ENCODE assay signal across 8 mouse cellular contexts in genomic region chr6:51471179-51471505, GRCm38 (mm10). TPM values are rescaled to one million over a fixed set of nuclear protein-coding genes. Genes with fewer than 3 reads are reported as not detected.
A peak's percentile ranks its signal among the peaks of the same experiment; 100 is the strongest.
DNase-seq lines count a peak whose midpoint lies in the region; ATAC-seq and TF ChIP-seq lines count a peak whose summit lies in the region.

No protein-coding gene starts in this region.

- peaks cover 74% of the 10 kb centered on the region for H3K79me2 ChIP-seq in MEL (ENCODE audit: control insufficient read depth, insufficient read depth, low read length, poor library complexity)

- no peak for TF ChIP-seq CTCF in MEL (IDR thresholded peaks at IDR 0.05 in 2 of 3, conservative IDR thresholded peaks at IDR 0.05 in 1 of 3; ENCODE audit: control insufficient read depth in 1 of 3, insufficient read depth in 1 of 3, low read depth in 2 of 3, low read length in 3 of 3, poor library complexity in 1 of 3, severe bottlenecking in 1 of 3)

- H3K4me1 ChIP-seq in heart, embryonic 15.5 days (replicated peaks): peaks cover 27% of the 10 kb centered on the region
- peaks cover 0 to 15% of the 10 kb centered on the region in 2 experiments; a peak in 2 of 4 replicates for H3K4me1 ChIP-seq in MEL (ENCODE audit: control insufficient read depth in 1 of 2, insufficient read depth in 2 of 2, low read length in 2 of 2)
- peaks cover 35% of the 10 kb centered on the region for H3K4me1 ChIP-seq in hindbrain, embryonic 12.5 days
- H3K4me1 ChIP-seq in midbrain, embryonic 12.5 days: peaks cover 35% of the 10 kb centered on the region

- no peaks in the 10 kb centered on the region for H3K27me3 ChIP-seq in heart, embryonic 15.5 days
- no peaks in the 10 kb centered on the region for H3K27me3 ChIP-seq in MEL (ENCODE audit: control insufficient read depth in 1 of 2, insufficient read depth in 2 of 2, low read length in 2 of 2)
- no peaks in the 10 kb centered on the region for H3K27me3 ChIP-seq in hindbrain, embryonic 12.5 days
- H3K27me3 ChIP-seq in midbrain, embryonic 12.5 days: no peaks in the 10 kb centered on the region

- H3K36me3 ChIP-seq in heart, embryonic 15.5 days: peaks cover 36% of the 10 kb centered on the region
- peaks cover 16 to 49% of the 10 kb centered on the region in 2 experiments for H3K36me3 ChIP-seq in MEL (ENCODE audit: control insufficient read depth in 1 of 2, insufficient read depth in 2 of 2, low read length in 2 of 2)
- peaks cover 34% of the 10 kb centered on the region for H3K36me3 ChIP-seq in hindbrain, embryonic 12.5 days
- H3K36me3 ChIP-seq in midbrain, embryonic 12.5 days: peaks cover 47% of the 10 kb centered on the region

- TF ChIP-seq RAD21 in MEL (IDR thresholded peaks at IDR 0.05; ENCODE audit: low read depth, low read length): no peak

- no peak for ATAC-seq in heart, embryonic 15.5 days (replicated peaks; ENCODE audit: insufficient number of reproducible peaks, insufficient read depth, low FRiP score, low read depth)
- ATAC-seq in hindbrain, embryonic 12.5 days (ENCODE audit: low FRiP score): no peak
- ATAC-seq in midbrain, embryonic 12.5 days (ENCODE audit: low FRiP score, low read depth): no peak

- WGBS in heart, embryonic 15.5 days: under 1% methylated on average over 9 of the region's 10 CpGs
- 1% methylated on average over 10 of the region's 10 CpGs for WGBS in hindbrain, embryonic 12.5 days
- WGBS in midbrain, embryonic 12.5 days: under 1% methylated on average over 10 of the region's 10 CpGs

- no peaks in the 10 kb centered on the region for H3K9me3 ChIP-seq in heart, embryonic 15.5 days (replicated peaks)
- H3K9me3 ChIP-seq in MEL (replicated peaks; ENCODE audit: insufficient read depth, low read length): no peaks in the 10 kb centered on the region
- no peaks in the 10 kb centered on the region for H3K9me3 ChIP-seq in hindbrain, embryonic 12.5 days (replicated peaks)
- H3K9me3 ChIP-seq in midbrain, embryonic 12.5 days: no peaks in the 10 kb centered on the region

- TF ChIP-seq EP300 in MEL (IDR thresholded peaks at IDR 0.05; ENCODE audit: low read depth in 1 of 2, low read length in 2 of 2): no peak

- H3K9ac ChIP-seq in heart, embryonic 15.5 days: peak overlapping the region; percentile 97
- H3K9ac ChIP-seq in MEL (ENCODE audit: control insufficient read depth, low read depth, low read length, poor library complexity, severe bottlenecking): peak overlapping the region; percentile 96
- H3K9ac ChIP-seq in hindbrain, embryonic 12.5 days: peak overlapping the region; percentile 99
- peak overlapping the region; percentile 99 for H3K9ac ChIP-seq in midbrain, embryonic 12.5 days (replicated peaks)

- peak overlapping the region; percentile 68 for H3K4me3 ChIP-seq in heart, embryonic 15.5 days
- peak overlapping the region; percentile 61 to 76 for H3K4me3 ChIP-seq in MEL (ENCODE audit: control insufficient read depth in 1 of 2, insufficient read depth in 1 of 2, low read depth in 2 of 2, low read length in 2 of 2)
- H3K4me3 ChIP-seq in hindbrain, embryonic 12.5 days: peak overlapping the region; percentile 93
- H3K4me3 ChIP-seq in midbrain, embryonic 12.5 days: peak overlapping the region; percentile 84

- H3K4me2 ChIP-seq in heart, embryonic 15.5 days: peak overlapping the region; percentile 60
- peak overlapping the region; percentile 68 for H3K4me2 ChIP-seq in hindbrain, embryonic 12.5 days (replicated peaks)
- peak overlapping the region; percentile 70 for H3K4me2 ChIP-seq in midbrain, embryonic 12.5 days (replicated peaks)

- DNase-seq in heart, adult 11 months: no peak
- peak; percentile 60 for DNase-seq in MEL (ENCODE audit: low read depth, low spot score)
- DNase-seq in adrenal gland, adult 18-20 months (ENCODE audit: low spot score in 2 of 2): no peak
- DNase-seq in yolk sac, embryonic 10.5 days (ENCODE audit: low spot score): no peak
- DNase-seq in layer of hippocampus, adult 8-10 months (ENCODE audit: low spot score in 2 of 2): no peak

- peak overlapping the region; percentile 100 for H3K27ac ChIP-seq in heart, embryonic 15.5 days
- peak overlapping the region; percentile 78 for H3K27ac ChIP-seq in MEL (ENCODE audit: control insufficient read depth, low read depth, low read length)
- H3K27ac ChIP-seq in hindbrain, embryonic 12.5 days: peak overlapping the region; percentile 100
- peak overlapping the region; percentile 100 for H3K27ac ChIP-seq in midbrain, embryonic 12.5 days (replicated peaks)

- no peak for TF ChIP-seq POLR2A in MEL (IDR thresholded peaks at IDR 0.05; ENCODE audit: control insufficient read depth in 1 of 2, insufficient read depth in 1 of 2, low read depth in 1 of 2, low read length in 2 of 2, poor library complexity in 1 of 2)

TF ChIP-seq in MEL, 35 proteins besides CTCF, POLR2A, EP300 and RAD21:
- no peak for TF ChIP-seq MEF2A (IDR thresholded peaks at IDR 0.05; ENCODE audit: extremely low read depth, insufficient replicate concordance, low read depth, low read length, poor library complexity, severe bottlenecking)
- TF ChIP-seq TBP (IDR thresholded peaks at IDR 0.05; ENCODE audit: low read depth, low read length): 0 out of 2 replicates have a peak, but pooled peaks have one; percentile 26

RNA-seq across cellular contexts. Expression of gene Cbx3, which starts 1.0 kb away (rescaled TPM):
- polyA plus RNA-seq in heart, embryonic 15.5 days (2015; fragmentation: Nextera tagmentation; extraction: Ambion mirVana): 266 and 311 TPM in 2 replicates
- 250 and 253 TPM in 2 replicates for total RNA-seq in MEL (2012; rRNA removed)
- 100 to 1,000 TPM in 1 of 2 experiments, not detected in 1; 177 TPM for polyA plus RNA-seq in MEL (2012; ENCODE audit: insufficient read depth in 1 of 2, insufficient read length in 2 of 2, low read depth in 1 of 2, low replicate concordance in 2 of 2, missing spikeins in 1 of 2)
- polyA plus RNA-seq in hindbrain, embryonic 12.5 days (2016; fragmentation: Nextera tagmentation; extraction: Ambion mirVana): 559 and 584 TPM in 2 replicates
- polyA plus RNA-seq in midbrain, embryonic 12.5 days (2016; fragmentation: Nextera tagmentation; extraction: Ambion mirVana): 615 and 674 TPM in 2 replicates
- 10 to 100 TPM; 66.4 to 81.6 TPM for total RNA-seq in adrenal gland, adult 18-20 months (2021)
- 100 to 1,000 TPM; 129 to 143 (median 138) TPM for total RNA-seq in layer of hippocampus, adult 8-10 months (2022)

RNA-seq across cellular contexts. Expression of gene Hnrnpa2b1, which starts 1.4 kb away (rescaled TPM):
- 1,124 and 1,142 TPM in 2 replicates for polyA plus RNA-seq in heart, embryonic 15.5 days (2015; fragmentation: Nextera tagmentation; extraction: Ambion mirVana)
- 635 and 657 TPM in 2 replicates for total RNA-seq in MEL (2012; rRNA removed)
- 1,000 to 10,000 TPM; 1,226 to 1,710 TPM for polyA plus RNA-seq in MEL (2012; ENCODE audit: insufficient read depth in 1 of 2, insufficient read length in 2 of 2, low read depth in 1 of 2, low replicate concordance in 2 of 2, missing spikeins in 1 of 2)
- polyA plus RNA-seq in hindbrain, embryonic 12.5 days (2016; fragmentation: Nextera tagmentation; extraction: Ambion mirVana): 2,304 and 2,598 TPM in 2 replicates
- polyA plus RNA-seq in midbrain, embryonic 12.5 days (2016; fragmentation: Nextera tagmentation; extraction: Ambion mirVana): 2,441 and 2,661 TPM in 2 replicates
- 100 to 1,000 TPM; 553 to 646 TPM for total RNA-seq in adrenal gland, adult 18-20 months (2021)
- total RNA-seq in layer of hippocampus, adult 8-10 months (2022): 100 to 1,000 TPM; 429 to 500 (median 469) TPM

RNA-seq across cellular contexts. Expression of gene Nfe2l3, which starts 38.7 kb away (rescaled TPM):
- polyA plus RNA-seq in heart, embryonic 15.5 days (2015; fragmentation: Nextera tagmentation; extraction: Ambion mirVana): 1.9 and 3.3 TPM in 2 replicates
- 0.07 and 0.15 TPM in 2 replicates for total RNA-seq in MEL (2012; rRNA removed)
- polyA plus RNA-seq in MEL (2012; ENCODE audit: insufficient read depth in 1 of 2, insufficient read length in 2 of 2, low read depth in 1 of 2, low replicate concordance in 2 of 2, missing spikeins in 1 of 2): under 1 TPM in 1 of 2 experiments, not detected in 1; 0.21 TPM
- polyA plus RNA-seq in hindbrain, embryonic 12.5 days (2016; fragmentation: Nextera tagmentation; extraction: Ambion mirVana): 3.8 and 4.5 TPM in 2 replicates
- polyA plus RNA-seq in midbrain, embryonic 12.5 days (2016; fragmentation: Nextera tagmentation; extraction: Ambion mirVana): 5.4 and 5.9 TPM in 2 replicates
- total RNA-seq in adrenal gland, adult 18-20 months (2021): under 1 TPM in 1 of 2 experiments, not detected in 1; 0.13 TPM
- total RNA-seq in layer of hippocampus, adult 8-10 months (2022): 1 to 10 TPM; 2.8 to 5.2 (median 3.9) TPM

RNA-seq across cellular contexts. Expression of gene Snx10, which starts 52.6 kb away (rescaled TPM):
- 15.3 and 15.5 TPM in 2 replicates for polyA plus RNA-seq in heart, embryonic 15.5 days (2015; fragmentation: Nextera tagmentation; extraction: Ambion mirVana)
- total RNA-seq in MEL (2012; rRNA removed): 3.9 and 6.6 TPM in 2 replicates
- polyA plus RNA-seq in MEL (2012; ENCODE audit: insufficient read depth in 1 of 2, insufficient read length in 2 of 2, low read depth in 1 of 2, low replicate concordance in 2 of 2, missing spikeins in 1 of 2): 1 to 10 TPM in 1 of 2 experiments, not detected in 1; 7.0 TPM
- 39.7 and 43.1 TPM in 2 replicates for polyA plus RNA-seq in hindbrain, embryonic 12.5 days (2016; fragmentation: Nextera tagmentation; extraction: Ambion mirVana)
- polyA plus RNA-seq in midbrain, embryonic 12.5 days (2016; fragmentation: Nextera tagmentation; extraction: Ambion mirVana): 41.9 and 51.1 TPM in 2 replicates
- total RNA-seq in adrenal gland, adult 18-20 months (2021): 10 to 100 TPM; 31.8 to 53.6 TPM
- total RNA-seq in layer of hippocampus, adult 8-10 months (2022): 100 to 1,000 TPM in 3 of 4 experiments, 10 to 100 TPM in 1; 95.0 to 117 (median 110) TPM
